Mouse (Mus musculus) liver, embryonic 11.5 days (tissue): Measurements from ENCODE around the gene Fto. TPM values are rescaled to one million over a fixed set of nuclear protein-coding genes. Genes with fewer than 3 reads are reported as not detected.
A peak's percentile ranks its signal among the peaks of the same experiment; 100 is the strongest.

Experiments used
- ATAC-seq: fragments of 200-750 bp; cut with Nextera tagmentation; replicated peaks from 2 replicates; pipeline ENCODE4 v1.8.0; 2017; ENCODE audit warnings: moderate number of reproducible peaks, mild to moderate bottlenecking, moderate TSS enrichment, moderate library complexity; ENCODE audit not compliant: low FRiP score
- DNase-seq: peaks from one replicate; pipeline ENCODE4 v3.0.0-alpha.2; 2017; ENCODE audit warnings: low spot score
- H3K27ac ChIP-seq: fragments of 300-500 bp; sonication (generic); 2 replicates; pipeline ENCODE4 v1.5.1; 2014; ENCODE audit warnings: mild to moderate bottlenecking, low read depth, low read length, control low read depth
- H3K27me3 ChIP-seq: fragments of 300-500 bp; sonication (generic); replicated peaks from 2 replicates; pipeline ENCODE4 v1.6.1; 2014; ENCODE audit warnings: low read length, mixed read lengths; ENCODE audit not compliant: control insufficient read depth, insufficient read depth
- H3K36me3 ChIP-seq: fragments of 300-500 bp; sonication (generic); 2 replicates; pipeline ENCODE4 v1.6.1; 2014; ENCODE audit warnings: mild to moderate bottlenecking, low read length, moderate library complexity, mixed read lengths; ENCODE audit not compliant: control insufficient read depth, insufficient read depth
- H3K4me1 ChIP-seq: fragments of 300-500 bp; sonication (generic); replicated peaks from 2 replicates; pipeline ENCODE4 v1.6.1; 2014; ENCODE audit warnings: low read length, mixed read lengths; ENCODE audit not compliant: control insufficient read depth, insufficient read depth
- H3K4me2 ChIP-seq: fragments of 300-500 bp; sonication (generic); 2 replicates; pipeline ENCODE4 v1.6.1; 2014; ENCODE audit warnings: mild to moderate bottlenecking, control low read depth, moderate library complexity
- H3K4me3 ChIP-seq: fragments of 300-500 bp; sonication (generic); 2 replicates; pipeline ENCODE4 v1.5.1; 2014; ENCODE audit warnings: low read depth, low read length, control low read depth
- H3K9ac ChIP-seq: fragments of 300-500 bp; sonication (generic); 2 replicates; pipeline ENCODE4 v1.6.1; 2014; ENCODE audit warnings: low read depth, low read length, control low read depth
- H3K9me3 ChIP-seq: fragments of 300-500 bp; sonication (generic); 2 replicates; pipeline ENCODE4 v1.6.1; 2016; ENCODE audit warnings: low read length, inconsistent platforms, mixed read lengths; ENCODE audit not compliant: control insufficient read depth
- WGBS: fragments of 180-500 bp; shearing (Covaris S2); extraction: QIAGEN DNeasy Blood & Tissue Kit; methylation state at CpG from one replicate; pipeline ENCODE4 v1.1.7; 2014; 5-methylcytosine and 5-hydroxymethylcytosine counted together
- polyA plus RNA-seq: library from polyadenylated mRNA; unstranded; fragments of >200 nt; fragmentation: Nextera tagmentation; extraction: Ambion mirVana; gene quantifications from 2 replicates; pipeline ENCODE4 v1.2.1, GENCODE M21; 2014

Gene Fto
- polyA plus RNA-seq, 1 experiment from 2014 or later: 56.1 TPM

GRCm38 (mm10) chr8:91525342-91525817, 212.1 kb downstream of the Fto start:
- H3K27ac ChIP-seq: no peak overlapping the region
- WGBS: 49% methylated on average over 10 of the region's 10 CpGs
- no peaks in the 10 kb centered on the region; the same call in 1 of the 2 replicates for H3K27me3 ChIP-seq
- H3K9ac ChIP-seq: no peak overlapping the region
- H3K4me3 ChIP-seq: no peak overlapping the region
- DNase-seq: peak; percentile 29
- H3K4me2 ChIP-seq: no peak overlapping the region
- no peak for ATAC-seq
- H3K36me3 ChIP-seq: no peaks in the 10 kb centered on the region
- H3K9me3 ChIP-seq: no peaks in the 10 kb centered on the region
- H3K4me1 ChIP-seq: peaks cover 7% of the 10 kb centered on the region

GRCm38 (mm10) chr8:91528967-91529366, 215.6 kb downstream of the Fto start:
- DNase-seq: no peak
- Histone ChIP-seq H3K9me3 (no peaks in the 10 kb centered on the region), H3K4me1 (peaks cover 11% of the 10 kb centered on the region; the same call in 1 of the 2 replicates), H3K27me3 (no peaks in the 10 kb centered on the region; the same call in 1 of the 2 replicates), H3K4me2 (no peak overlapping the region), H3K9ac (no peak overlapping the region), H3K4me3 (no peak overlapping the region), H3K27ac (no peak overlapping the region), H3K36me3 (no peaks in the 10 kb centered on the region)
- no peak for ATAC-seq
- WGBS: 78% methylated on average over 2 of the region's 2 CpGs

- no peak for ATAC-seq
- H3K27ac ChIP-seq: no peak overlapping the region
Measured at GRCm38 (mm10) chr8:91529699-91530098, 216.4 kb downstream of the Fto start.

GRCm38 (mm10) chr8:91530656-91531055, 217.3 kb downstream of the Fto start:
- ATAC-seq: no peak

More at GRCm38 (mm10) chr8:91529699-91530098, 216.4 kb downstream of the Fto start:
- peaks cover 10% of the 10 kb centered on the region for H3K4me1 ChIP-seq
- 77% methylated on average over 5 of the region's 5 CpGs for WGBS
- no peak overlapping the region for H3K4me3 ChIP-seq
- no peak overlapping the region for H3K4me2 ChIP-seq
- H3K27me3 ChIP-seq: no peaks in the 10 kb centered on the region; the same call in 1 of the 2 replicates
- DNase-seq: no peak
- no peak overlapping the region for H3K9ac ChIP-seq
- no peaks in the 10 kb centered on the region for H3K36me3 ChIP-seq
- H3K9me3 ChIP-seq: no peaks in the 10 kb centered on the region

GRCm38 (mm10) chr8:91531971-91532370, 218.6 kb downstream of the Fto start:
- Histone ChIP-seq H3K9ac (no peak overlapping the region), H3K4me1 (peaks cover 7% of the 10 kb centered on the region), H3K27me3 (no peaks in the 10 kb centered on the region; the same call in 1 of the 2 replicates), H3K4me2 (no peak overlapping the region), H3K9me3 (no peaks in the 10 kb centered on the region), H3K4me3 (no peak overlapping the region), H3K36me3 (no peaks in the 10 kb centered on the region), H3K27ac (no peak overlapping the region)
- DNase-seq (peak; percentile 66), ATAC-seq (no peak)
- WGBS: 34% methylated on average over 8 of the region's 8 CpGs

More at GRCm38 (mm10) chr8:91530656-91531055, 217.3 kb downstream of the Fto start:
- H3K9me3 ChIP-seq: no peaks in the 10 kb centered on the region
- peaks cover 9% of the 10 kb centered on the region for H3K4me1 ChIP-seq
- no peaks in the 10 kb centered on the region for H3K36me3 ChIP-seq
- H3K27ac ChIP-seq: no peak overlapping the region
- H3K9ac ChIP-seq: no peak overlapping the region
- H3K4me3 ChIP-seq: no peak overlapping the region
- no peaks in the 10 kb centered on the region; the same call in 1 of the 2 replicates for H3K27me3 ChIP-seq
- WGBS: 81% methylated on average over 8 of the region's 8 CpGs
- no peak overlapping the region for H3K4me2 ChIP-seq
- DNase-seq: no peak

- Histone ChIP-seq H3K4me2 (no peak overlapping the region), H3K36me3 (no peaks in the 10 kb centered on the region), H3K9me3 (no peaks in the 10 kb centered on the region), H3K9ac (no peak overlapping the region), H3K27me3 (no peaks in the 10 kb centered on the region), H3K27ac (no peak overlapping the region), H3K4me3 (no peak overlapping the region), H3K4me1 (peaks cover 7% of the 10 kb centered on the region)
- 81% methylated on average over 18 of the region's 18 CpGs for WGBS
- ATAC-seq (no peak), DNase-seq (no peak)
Measured at GRCm38 (mm10) chr8:91532671-91533436, 219.5 kb downstream of the Fto start.

GRCm38 (mm10) chr8:91534752-91535151, 221.4 kb downstream of the Fto start:
- WGBS: 52% methylated on average over 5 of the region's 5 CpGs
- peaks cover 7% of the 10 kb centered on the region for H3K4me1 ChIP-seq

GRCm38 (mm10) chr8:91538109-91538508, 224.8 kb downstream of the Fto start:
- Histone ChIP-seq H3K27me3 (no peaks in the 10 kb centered on the region), H3K4me3 (no peak overlapping the region), H3K36me3 (no peaks in the 10 kb centered on the region), H3K4me2 (no peak overlapping the region), H3K4me1 (peaks cover 8% of the 10 kb centered on the region), H3K27ac (no peak overlapping the region), H3K9me3 (no peaks in the 10 kb centered on the region), H3K9ac (no peak overlapping the region)
- no peak for ATAC-seq
- WGBS: 70% methylated on average over 9 of the region's 9 CpGs
- no peak for DNase-seq

More at GRCm38 (mm10) chr8:91534752-91535151, 221.4 kb downstream of the Fto start:
- ATAC-seq (no peak), DNase-seq (no peak)
- no peaks in the 10 kb centered on the region for H3K36me3 ChIP-seq
- H3K27ac ChIP-seq: no peak overlapping the region
- H3K27me3 ChIP-seq: no peaks in the 10 kb centered on the region
- no peak overlapping the region for H3K4me3 ChIP-seq
- no peak overlapping the region for H3K4me2 ChIP-seq
- no peaks in the 10 kb centered on the region for H3K9me3 ChIP-seq
- no peak overlapping the region for H3K9ac ChIP-seq

- DNase-seq: no peak
- no peak for ATAC-seq
- no peak overlapping the region for H3K27ac ChIP-seq
- H3K9ac ChIP-seq: no peak overlapping the region
- H3K27me3 ChIP-seq: no peaks in the 10 kb centered on the region
- WGBS: 81% methylated on average over 5 of the region's 5 CpGs
- no peak overlapping the region for H3K4me2 ChIP-seq
- no peaks in the 10 kb centered on the region for H3K9me3 ChIP-seq
- peaks cover 8% of the 10 kb centered on the region for H3K4me1 ChIP-seq
- H3K36me3 ChIP-seq: no peaks in the 10 kb centered on the region
- H3K4me3 ChIP-seq: no peak overlapping the region
Measured at GRCm38 (mm10) chr8:91538892-91539291, 225.6 kb downstream of the Fto start.
